8 mouse cellular contexts compared by ENCODE assay signal in the genomic region with DNA sequence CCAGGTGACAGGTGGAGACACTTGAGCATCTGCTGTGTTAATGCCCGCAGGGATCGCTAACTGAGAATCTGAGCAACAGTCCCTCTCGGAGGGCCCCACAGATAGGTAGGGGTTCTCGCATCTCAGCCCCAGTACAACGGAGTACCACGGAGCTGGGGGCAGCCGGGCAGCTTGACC. TPM values are rescaled to one million over a fixed set of nuclear protein-coding genes. Genes with fewer than 3 reads are reported as not detected.
DNase-seq lines count a peak whose midpoint lies in the region; ATAC-seq and TF ChIP-seq lines count a peak whose summit lies in the region.

A gene (plus strand): TSS at position 78 of the 177 bp plus-strand sequence.

- TF ChIP-seq CTCF in heart, postnatal 0 days (IDR thresholded peaks at IDR 0.05; ENCODE audit: low read depth): no peak
- no peak for TF ChIP-seq CTCF in liver, embryonic 14.5 days (IDR thresholded peaks at IDR 0.05; ENCODE audit: low read depth)

- peaks cover 22% of the 10 kb centered on the region for H3K27me3 ChIP-seq in lung, embryonic 15.5 days
- peaks cover 7% of the 10 kb centered on the region for H3K27me3 ChIP-seq in embryonic facial prominence, embryonic 14.5 days (replicated peaks; ENCODE audit: control insufficient read depth, insufficient read depth, low read length)
- H3K27me3 ChIP-seq in heart, postnatal 0 days (ENCODE audit: control insufficient read depth, insufficient read depth, low read length): peaks cover 8% of the 10 kb centered on the region
- peaks cover 7% of the 10 kb centered on the region for H3K27me3 ChIP-seq in liver, embryonic 14.5 days (ENCODE audit: control insufficient read depth, insufficient read depth, low read length)

- H3K36me3 ChIP-seq in lung, embryonic 15.5 days: no peaks in the 10 kb centered on the region
- no peaks in the 10 kb centered on the region for H3K36me3 ChIP-seq in embryonic facial prominence, embryonic 14.5 days (ENCODE audit: control insufficient read depth, insufficient read depth, low read length)
- no peaks in the 10 kb centered on the region for H3K36me3 ChIP-seq in heart, postnatal 0 days (replicated peaks; ENCODE audit: control insufficient read depth, insufficient read depth, low read length)
- no peaks in the 10 kb centered on the region for H3K36me3 ChIP-seq in liver, embryonic 14.5 days (replicated peaks; ENCODE audit: control insufficient read depth, insufficient read depth, low read depth)

- no peak within 1 kb of the TSS for H3K27ac ChIP-seq in lung, embryonic 15.5 days
- H3K27ac ChIP-seq in embryonic facial prominence, embryonic 14.5 days (replicated peaks; ENCODE audit: low read depth, low read length): no peak within 1 kb of the TSS
- no peak within 1 kb of the TSS for H3K27ac ChIP-seq in heart, postnatal 0 days (ENCODE audit: low read depth)
- no peak within 1 kb of the TSS for H3K27ac ChIP-seq in liver, embryonic 14.5 days

- no peaks in the 10 kb centered on the region for H3K9me3 ChIP-seq in lung, embryonic 15.5 days
- no peaks in the 10 kb centered on the region for H3K9me3 ChIP-seq in embryonic facial prominence, embryonic 14.5 days (ENCODE audit: control insufficient read depth, low read length)
- no peaks in the 10 kb centered on the region for H3K9me3 ChIP-seq in heart, postnatal 0 days (replicated peaks; ENCODE audit: control insufficient read depth, low read length)
- H3K9me3 ChIP-seq in liver, embryonic 14.5 days (ENCODE audit: control insufficient read depth, low read length): no peaks in the 10 kb centered on the region

- ATAC-seq in lung, embryonic 15.5 days (ENCODE audit: borderline replicate concordance, extremely low read depth, low FRiP score, low TSS enrichment): no peak
- no peak for ATAC-seq in embryonic facial prominence, embryonic 14.5 days (ENCODE audit: low read depth)
- no peak for ATAC-seq in heart, postnatal 0 days (ENCODE audit: insufficient read depth, low read depth)
- ATAC-seq in liver, embryonic 14.5 days (ENCODE audit: insufficient read depth): no peak
- no peak for ATAC-seq in erythroid progenitor cell, adult 5-6 weeks (replicated peaks; ENCODE audit: low FRiP score, poor library complexity, severe bottlenecking)

- 18% methylated on average over 7 of the region's 7 CpGs for WGBS in lung, embryonic 15.5 days
- 13% methylated on average over 7 of the region's 7 CpGs for WGBS in embryonic facial prominence, embryonic 14.5 days
- WGBS in heart, postnatal 0 days: 39% methylated on average over 7 of the region's 7 CpGs
- 35% methylated on average over 7 of the region's 7 CpGs for WGBS in liver, embryonic 14.5 days (ENCODE audit: insufficient replicate concordance)

- no peak within 1 kb of the TSS for H3K4me2 ChIP-seq in lung, embryonic 15.5 days
- peak within 1 kb of the TSS; percentile 36 for H3K4me2 ChIP-seq in embryonic facial prominence, embryonic 14.5 days (ENCODE audit: low read depth, low read length)
- no peak within 1 kb of the TSS for H3K4me2 ChIP-seq in heart, postnatal 0 days (ENCODE audit: low read depth, low read length)
- peak within 1 kb of the TSS; percentile 47 for H3K4me2 ChIP-seq in liver, embryonic 14.5 days (ENCODE audit: low read depth)

- no peak within 1 kb of the TSS for H3K4me3 ChIP-seq in lung, embryonic 15.5 days
- no peak within 1 kb of the TSS for H3K4me3 ChIP-seq in embryonic facial prominence, embryonic 14.5 days (ENCODE audit: low read depth, low read length)
- H3K4me3 ChIP-seq in heart, postnatal 0 days (ENCODE audit: low read depth, low read length): no peak within 1 kb of the TSS
- no peak within 1 kb of the TSS for H3K4me3 ChIP-seq in liver, embryonic 14.5 days (ENCODE audit: insufficient read depth in 1 of 2, low read depth in 2 of 2, low read length in 2 of 2)

- DNase-seq in lung, postnatal 10 days: no peak
- no peak for DNase-seq in embryonic facial prominence, embryonic 14.5 days (ENCODE audit: low spot score)
- DNase-seq in heart, postnatal 0 days (ENCODE audit: low spot score): no peak
- no peak for DNase-seq in liver, embryonic 14.5 days (ENCODE audit: low read depth in 3 of 3, low spot score in 3 of 3)
- no peak for DNase-seq in embryo, embryonic 9.5 days (ENCODE audit: extremely low spot score)
- DNase-seq in right cerebral cortex, postnatal 36 days (ENCODE audit: low spot score in 2 of 2): no peak

- TF ChIP-seq EP300 in heart, postnatal 0 days (IDR thresholded peaks at IDR 0.05; ENCODE audit: low read depth): no peak
- TF ChIP-seq EP300 in liver, embryonic 14.5 days (IDR thresholded peaks at IDR 0.05; ENCODE audit: low read depth): no peak

- H3K9ac ChIP-seq in lung, embryonic 15.5 days: no peak within 1 kb of the TSS
- no peak within 1 kb of the TSS for H3K9ac ChIP-seq in embryonic facial prominence, embryonic 14.5 days (ENCODE audit: low read depth, low read length)
- H3K9ac ChIP-seq in heart, postnatal 0 days (replicated peaks; ENCODE audit: low read depth, low read length): no peak within 1 kb of the TSS
- H3K9ac ChIP-seq in liver, embryonic 14.5 days (replicated peaks): no peak within 1 kb of the TSS

- H3K4me1 ChIP-seq in lung, embryonic 15.5 days: no peaks in the 10 kb centered on the region
- H3K4me1 ChIP-seq in embryonic facial prominence, embryonic 14.5 days (ENCODE audit: control insufficient read depth, insufficient read depth, low read length): no peaks in the 10 kb centered on the region
- H3K4me1 ChIP-seq in heart, postnatal 0 days (ENCODE audit: control insufficient read depth, insufficient read depth): no peaks in the 10 kb centered on the region
- peaks cover 9 to 13% of the 10 kb centered on the region in 2 experiments for H3K4me1 ChIP-seq in liver, embryonic 14.5 days (replicated peaks; ENCODE audit: control insufficient read depth in 2 of 2, insufficient read depth in 2 of 2, low read length in 1 of 2)

RNA-seq across cellular contexts. Expression of the gene that starts here (rescaled TPM):
- polyA plus RNA-seq in lung, embryonic 15.5 days (2015; fragmentation: Nextera tagmentation; extraction: Ambion mirVana): 61.9 TPM in 2 replicates
- 63.8 and 71.6 TPM in 2 replicates for polyA plus RNA-seq in embryonic facial prominence, embryonic 14.5 days (2014; fragmentation: Nextera tagmentation; extraction: Ambion mirVana)
- 80.4 and 110 TPM in 2 replicates for total RNA-seq in heart, postnatal 0 days (2014; rRNA removed; ENCODE audit: low replicate concordance)
- 81.6 and 84.0 TPM in 2 replicates for polyA plus RNA-seq in heart, postnatal 0 days (2015; fragmentation: Nextera tagmentation; extraction: Ambion mirVana)
- 6.9 and 12.4 TPM in 2 replicates for polyA plus RNA-seq in liver, embryonic 14.5 days (2012; rRNA removed)
- 14.8 and 17.2 TPM in 2 replicates for polyA plus RNA-seq in liver, embryonic 14.5 days (2014; fragmentation: Nextera tagmentation; extraction: Ambion mirVana)
- total RNA-seq in erythroid progenitor cell, adult 5-6 weeks (2015; ENCODE audit: low replicate concordance): 21.8 and 33.2 TPM in 2 replicates
- total RNA-seq in erythroid progenitor cell, adult 5-6 weeks (2017; ENCODE audit: low replicate concordance): 3.0 and 5.9 TPM in 2 replicates

Comparison
In these comparisons a context has a peak if more than half of its experiments do, and no peak if none do; other contexts are left out.
1. H3K4me2 ChIP-seq: peak in embryonic facial prominence, embryonic 14.5 days (single experiment) and liver, embryonic 14.5 days (single experiment); none in lung, embryonic 15.5 days (single experiment) and heart, postnatal 0 days (single experiment).